Mouse (Mus musculus) spleen, adult 2 months (tissue): ENCODE measurements around the gene Rreb1. TPM values are rescaled to one million over a fixed set of nuclear protein-coding genes. Genes with fewer than 3 reads are reported as not detected.

Source experiments
- DNase-seq, 2 experiments: peaks; one replicate each; pipeline versions ENCODE4 v3.0.0 to v3.0.0-alpha.2; 2012 to 2021; ENCODE audit warnings: low spot score in 2 of 2, low read depth in 1 of 2
- H3K27ac ChIP-seq: fragments of 200-500 bp; 2 replicates; pipeline ENCODE4 v1.5.1; 2012; ENCODE audit warnings: low read length, inconsistent platforms; ENCODE audit not compliant: insufficient read depth
- H3K27me3 ChIP-seq: fragments of 200-500 bp; 2 replicates; pipeline ENCODE4 v1.6.1; 2012; ENCODE audit warnings: mild to moderate bottlenecking, moderate library complexity, low read length, inconsistent platforms; ENCODE audit not compliant: control insufficient read depth, insufficient read depth
- H3K36me3 ChIP-seq: fragments of 200-500 bp; 2 replicates; pipeline ENCODE4 v1.6.1; 2012; ENCODE audit warnings: mild to moderate bottlenecking, low read length, inconsistent platforms; ENCODE audit not compliant: control insufficient read depth, insufficient read depth
- H3K4me1 ChIP-seq: fragments of 200-500 bp; 2 replicates; pipeline ENCODE4 v1.6.1; 2011; ENCODE audit warnings: inconsistent platforms; ENCODE audit not compliant: control insufficient read depth, insufficient read depth, insufficient read length
- H3K4me3 ChIP-seq: fragments of 200-500 bp; 2 replicates; pipeline ENCODE4 v1.5.1; 2011; ENCODE audit warnings: mild to moderate bottlenecking, inconsistent platforms; ENCODE audit not compliant: insufficient read depth, insufficient read length; ENCODE audit errors: extremely low read depth
- CTCF ChIP-seq: fragments of 200-500 bp; IDR thresholded peaks from 2 replicates; pipeline ENCODE4 v1.5.1; 2011; ENCODE audit warnings: mild to moderate bottlenecking, inconsistent platforms; ENCODE audit not compliant: insufficient read depth, insufficient read length, insufficient replicate concordance; ENCODE audit errors: extremely low read depth
- POLR2A ChIP-seq: fragments of 200-500 bp; IDR thresholded peaks from 2 replicates; pipeline ENCODE4 v1.6.1; 2011; ENCODE audit warnings: low read depth, low read length, inconsistent platforms
- WGBS: fragments of 180-500 bp; shearing (Covaris S2); methylation state at CpG from one replicate; pipeline ENCODE4 v1.1.7; 2018; 5-methylcytosine and 5-hydroxymethylcytosine counted together
- polyA plus RNA-seq: library from polyadenylated mRNA; depleted of rRNA; stranded (reverse); fragments of >200 nt; gene quantifications from 2 replicates; pipeline ENCODE4 v1.2.3, GENCODE M21; 2012

Rreb1 gene
- polyA plus RNA-seq, 1 experiment: 15.5 TPM

DNA sequence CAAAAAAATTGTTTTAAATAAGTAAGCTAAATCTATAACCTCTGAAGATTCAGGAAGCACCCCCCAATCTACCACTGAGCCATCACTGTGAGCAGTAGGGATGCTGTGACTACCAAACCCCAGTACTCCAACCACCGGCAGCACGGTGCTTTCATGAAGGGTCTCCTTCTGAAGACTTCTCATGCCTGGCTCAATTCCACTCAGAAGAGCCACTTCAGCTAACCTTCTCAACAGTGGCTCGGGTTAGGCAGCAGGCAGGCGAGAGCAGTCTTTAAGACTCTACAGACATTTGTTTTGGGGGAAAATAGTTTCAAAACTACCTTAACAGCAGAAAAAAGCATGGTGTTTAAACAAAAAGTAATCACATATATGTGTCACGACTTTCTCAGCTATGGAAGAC lies 202.9 kb downstream of the Rreb1 start:
- Histone ChIP-seq H3K4me3 (no peak overlapping the region), H3K4me1 (no peaks in the 10 kb centered on the region), H3K36me3 (peaks cover 49% of the 10 kb centered on the region), H3K27ac (no peak overlapping the region), H3K27me3 (no peaks in the 10 kb centered on the region)
- WGBS: 89% methylated on average over 5 of the region's 5 CpGs
- DNase-seq: no peak
- no peak for TF ChIP-seq POLR2A
- no peak for TF ChIP-seq CTCF

DNA sequence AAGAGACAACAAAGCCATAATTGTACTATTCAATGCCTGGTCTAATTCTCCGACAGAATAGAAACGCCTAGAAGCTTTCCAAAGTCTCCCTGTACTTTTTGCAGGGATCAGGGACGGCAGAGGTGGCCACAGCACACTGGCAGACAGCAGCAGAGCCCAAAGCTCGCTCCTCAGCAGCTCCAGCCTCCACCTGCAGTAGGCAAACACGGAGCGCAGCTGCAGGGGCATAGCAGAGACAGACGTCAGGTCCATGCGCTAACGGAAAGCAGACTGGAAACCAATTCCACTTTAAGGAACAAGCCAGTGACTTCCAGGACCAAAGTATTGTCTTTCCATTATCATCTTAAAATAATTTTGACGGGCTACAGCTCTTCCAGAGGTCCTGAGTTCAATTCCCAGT lies 208.0 kb downstream of the Rreb1 start:
- Histone ChIP-seq H3K4me3 (no peak overlapping the region), H3K27me3 (no peaks in the 10 kb centered on the region), H3K4me1 (no peaks in the 10 kb centered on the region), H3K27ac (no peak overlapping the region), H3K36me3 (peaks cover 57% of the 10 kb centered on the region)
- no peak for DNase-seq
- 97% methylated on average over 10 of the region's 10 CpGs for WGBS
- TF ChIP-seq POLR2A: no peak
- TF ChIP-seq CTCF: no peak

DNA sequence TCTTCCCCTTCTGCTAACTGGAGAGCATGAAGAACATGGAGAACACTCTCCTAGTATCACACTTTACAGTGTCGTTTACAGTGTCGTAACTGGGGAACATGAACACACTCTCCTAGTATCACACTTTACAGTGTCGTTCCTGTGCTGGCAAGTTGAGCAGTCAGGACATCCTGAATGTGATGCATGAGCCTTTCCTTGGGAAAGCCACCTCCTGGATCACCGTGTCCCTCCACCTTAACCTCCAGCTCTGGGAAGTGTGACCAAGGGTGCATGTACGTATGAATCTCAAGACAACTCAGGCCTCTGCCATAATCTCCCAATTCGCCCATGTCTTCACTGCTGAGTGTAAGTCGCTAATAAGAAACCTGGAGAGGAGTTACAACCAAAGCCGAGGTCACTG lies 211.5 kb downstream of the Rreb1 start:
- DNase-seq: no peak
- peaks cover 41% of the 10 kb centered on the region for H3K36me3 ChIP-seq
- no peak overlapping the region for H3K4me3 ChIP-seq
- H3K27me3 ChIP-seq: no peaks in the 10 kb centered on the region
- 93% methylated on average over 8 of the region's 8 CpGs for WGBS
- no peak overlapping the region for H3K27ac ChIP-seq
- H3K4me1 ChIP-seq: peaks cover 5% of the 10 kb centered on the region; the same call in 1 of the 2 replicates
- no peak for TF ChIP-seq CTCF

DNA sequence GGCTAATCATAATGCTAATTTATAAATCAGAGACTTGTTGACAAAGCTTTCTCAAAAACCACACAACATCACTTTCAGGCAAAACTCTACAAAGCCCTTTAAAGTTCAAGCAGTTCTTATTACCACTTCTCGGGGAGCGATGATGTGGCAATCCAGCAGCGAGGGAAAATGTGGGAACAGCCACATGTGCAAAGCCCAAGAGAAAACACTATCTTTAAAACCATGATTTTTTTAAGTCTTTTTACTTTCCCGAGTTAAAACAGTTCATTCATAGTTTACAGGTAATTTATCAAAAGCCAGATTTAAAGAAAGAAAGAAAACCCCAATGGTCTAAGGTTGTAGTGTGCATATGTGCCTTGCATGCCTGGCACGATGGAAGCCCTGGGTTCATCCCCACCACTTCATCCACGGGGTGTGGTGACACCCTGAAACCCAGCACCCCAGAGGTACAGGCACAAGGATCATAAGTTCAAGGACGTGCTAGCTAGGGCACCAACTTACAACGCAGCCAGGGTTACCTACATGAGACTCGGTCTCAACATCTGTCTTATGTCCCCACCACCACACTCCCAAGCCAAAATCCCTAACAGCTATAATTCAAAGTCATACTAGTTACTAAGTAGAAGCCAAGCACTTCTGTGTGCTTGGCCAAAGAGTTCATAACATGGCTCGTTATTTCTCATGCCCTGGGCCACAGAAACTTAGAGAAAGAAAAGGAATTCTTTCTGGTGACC lies 214.6 kb downstream of the Rreb1 start:
- TF ChIP-seq POLR2A (no peak), CTCF (no peak)
- DNase-seq: no peak
- peaks cover 5% of the 10 kb centered on the region; the same call in 1 of the 2 replicates for H3K4me1 ChIP-seq
- no peak overlapping the region for H3K27ac ChIP-seq
- WGBS: 14% methylated on average over 10 of the region's 10 CpGs
- no peaks in the 10 kb centered on the region for H3K27me3 ChIP-seq
- peaks cover 19% of the 10 kb centered on the region for H3K36me3 ChIP-seq
- H3K4me3 ChIP-seq: peak overlapping the region; percentile 54

DNA sequence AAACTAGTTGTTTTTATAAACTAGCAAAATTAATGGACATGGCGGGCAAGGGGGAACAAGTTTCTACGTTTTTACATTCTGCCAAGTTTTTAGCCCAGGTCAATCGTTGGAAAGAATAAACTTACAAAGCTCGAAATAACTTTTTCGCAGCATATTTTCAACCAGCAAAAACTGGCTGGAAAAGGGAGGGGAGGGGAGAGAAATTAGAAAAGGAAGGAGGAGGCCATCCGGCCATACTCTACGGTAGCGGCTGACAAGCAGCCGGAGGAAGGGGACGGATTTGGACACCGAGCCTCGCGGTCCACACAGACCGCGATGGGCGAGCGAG lies 215.1 kb downstream of the Rreb1 start:
- peaks cover 19% of the 10 kb centered on the region for H3K36me3 ChIP-seq
- H3K4me1 ChIP-seq: peaks cover 5% of the 10 kb centered on the region; the same call in 1 of the 2 replicates
- WGBS: 1% methylated on average over 17 of the region's 17 CpGs
- peak overlapping the region; percentile 80; the same call in 1 of the 2 replicates for H3K27ac ChIP-seq
- no peaks in the 10 kb centered on the region for H3K27me3 ChIP-seq
- DNase-seq: no peak
- peak overlapping the region; percentile 100 for H3K4me3 ChIP-seq
- TF ChIP-seq POLR2A (no peak), CTCF (no peak)

DNA sequence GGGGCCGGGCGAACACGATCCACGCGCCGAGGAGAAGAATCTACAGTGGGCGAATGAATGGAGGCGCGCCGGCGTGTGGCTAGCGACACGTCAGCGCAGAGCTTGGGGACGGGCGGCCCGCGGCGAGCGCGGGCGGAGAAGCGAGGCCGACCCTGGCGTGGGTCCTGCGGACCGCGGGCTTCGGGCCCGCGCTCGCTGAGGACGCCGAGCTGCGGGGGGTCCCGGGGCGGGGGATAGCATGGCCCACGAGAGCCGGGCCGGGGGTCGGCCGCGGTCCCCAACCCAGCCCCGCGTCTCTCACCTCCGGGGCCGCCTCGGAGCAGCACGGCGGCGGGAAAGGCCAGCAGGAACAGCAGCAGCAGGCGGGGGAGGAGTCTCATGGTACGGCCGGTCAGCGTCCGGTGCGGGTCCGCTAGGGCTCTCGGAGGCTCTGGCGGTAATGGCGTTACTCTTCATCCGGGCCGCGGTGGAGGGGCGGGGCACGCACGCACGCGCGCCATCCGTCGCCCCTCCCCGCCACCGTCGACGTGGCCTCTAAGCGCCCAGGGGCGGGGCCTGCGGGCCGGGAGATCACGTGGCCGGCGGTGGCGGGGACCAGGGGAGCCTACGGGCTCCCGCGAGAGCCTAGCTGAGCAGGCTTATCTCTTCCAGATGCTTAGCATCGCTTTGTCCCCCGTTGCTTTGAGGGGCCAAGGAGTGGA lies 215.7 kb downstream of the Rreb1 start, which contains the start of gene Ssr1:
Gene Ssr1, minus strand, starts transcription at position 514 of the 701 bp plus-strand sequence.
- peak; percentile 63 for TF ChIP-seq POLR2A
- no peak for TF ChIP-seq CTCF
- peak within 1 kb of the TSS; percentile 80 for H3K27ac ChIP-seq

DNA sequence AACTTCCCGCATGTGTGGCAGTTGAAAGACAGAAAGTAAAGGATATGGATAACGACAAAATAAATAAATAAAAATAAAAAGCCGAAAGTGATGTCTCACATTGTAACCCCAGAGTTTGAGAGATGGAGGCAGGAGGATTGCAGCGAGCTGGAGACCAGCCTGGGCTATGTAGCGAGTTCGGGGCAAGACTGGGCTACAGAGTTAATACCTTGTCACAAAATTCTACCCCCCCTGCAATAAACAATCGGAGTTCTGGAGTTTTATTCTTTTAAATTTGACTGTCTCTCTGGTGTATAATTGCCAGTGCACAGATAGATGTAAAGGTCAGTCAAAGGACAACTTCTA lies 216.2 kb downstream of the Rreb1 start:
- no peak for DNase-seq
- peak overlapping the region; percentile 58; the same call in 1 of the 2 replicates for H3K4me3 ChIP-seq
- H3K27ac ChIP-seq: no peak overlapping the region
- peaks cover 5% of the 10 kb centered on the region; the same call in 1 of the 2 replicates for H3K4me1 ChIP-seq
- H3K36me3 ChIP-seq: peaks cover 12% of the 10 kb centered on the region
- no peak for TF ChIP-seq POLR2A
- TF ChIP-seq CTCF: no peak
- no peaks in the 10 kb centered on the region for H3K27me3 ChIP-seq
- WGBS: 11% methylated on average over 7 of the region's 7 CpGs

More for the DNA sequence above, 215.7 kb downstream of the Rreb1 start, which contains the start of gene Ssr1:
- Histone ChIP-seq H3K27me3 (no peaks in the 10 kb centered on the region), H3K4me3 (peak within 1 kb of the TSS; percentile 100), H3K36me3 (peaks cover 16% of the 10 kb centered on the region), H3K4me1 (peaks cover 5% of the 10 kb centered on the region; the same call in 1 of the 2 replicates)
- under 1% methylated on average over 87 of the region's 89 CpGs for WGBS
- peak; percentile 84 to 97 for DNase-seq
